Mouse (Mus musculus) MEL (cell line): Measurements from ENCODE around the gene Mettl1.

Experiments used
- CTCF ChIP-seq, 3 experiments: IDR thresholded peaks in 2 of 3; conservative IDR thresholded peaks in 1 of 3; 2 replicates each; pipeline ENCODE4 v1.5.1; 2011 to 2012; ENCODE audit warnings: low read length in 3 of 3, low read depth in 2 of 3, mild to moderate bottlenecking in 2 of 3, improper control_type of control experiment in 1 of 3, inconsistent platforms in 1 of 3, mixed read lengths in 1 of 3, moderate library complexity in 1 of 3; ENCODE audit not compliant: control insufficient read depth in 1 of 3, insufficient read depth in 1 of 3, poor library complexity in 1 of 3, severe bottlenecking in 1 of 3
- EP300 ChIP-seq, 2 experiments: IDR thresholded peaks; 2 replicates each; pipeline ENCODE4 v1.6.1; 2011; ENCODE audit warnings: improper control_type of control experiment in 2 of 2, low read length in 2 of 2, low read depth in 1 of 2, mild to moderate bottlenecking in 1 of 2
- KAT2A ChIP-seq: conservative IDR thresholded peaks from 2 replicates; pipeline ENCODE4 v1.6.1; 2012; ENCODE audit warnings: low read depth, low read length, improper control_type of control experiment, inconsistent platforms
- POLR2AphosphoS5 ChIP-seq: IDR thresholded peaks from 2 replicates; pipeline ENCODE4 v1.6.1; 2012; ENCODE audit warnings: low read depth, borderline replicate concordance, mild to moderate bottlenecking, inconsistent platforms, low read length, moderate library complexity, mixed read lengths
- UBTF ChIP-seq: IDR thresholded peaks from 2 replicates; pipeline ENCODE4 v1.6.1; 2012; ENCODE audit warnings: low read depth, mild to moderate bottlenecking, inconsistent platforms, low read length, improper control_type of control experiment, moderate library complexity, borderline replicate concordance; ENCODE audit not compliant: insufficient read depth
- ZC3H11A ChIP-seq: IDR thresholded peaks from 2 replicates; pipeline ENCODE4 v1.6.1; 2012; ENCODE audit warnings: low read depth, mild to moderate bottlenecking, inconsistent platforms, low read length, improper control_type of control experiment
- ZMIZ1 ChIP-seq: IDR thresholded peaks from 2 replicates; pipeline ENCODE4 v1.6.1; 2012; ENCODE audit warnings: low read depth, mild to moderate bottlenecking, inconsistent platforms, low read length, improper control_type of control experiment, moderate library complexity

GRCm38 (mm10) chr10:127037641-127038040 lies 3.6 kb upstream of the Mettl1 start:
- no peak for TF ChIP-seq ZC3H11A
- no peak for TF ChIP-seq CTCF (IDR thresholded peaks at IDR 0.05 in 2 of 3, conservative IDR thresholded peaks at IDR 0.05 in 1 of 3; ENCODE audit: control insufficient read depth in 1 of 3, insufficient read depth in 1 of 3, low read depth in 2 of 3, low read length in 3 of 3, poor library complexity in 1 of 3, severe bottlenecking in 1 of 3)
- TF ChIP-seq KAT2A: no peak
- no peak for TF ChIP-seq ZMIZ1
- TF ChIP-seq UBTF: no peak
- TF ChIP-seq EP300 (IDR thresholded peaks at IDR 0.05; ENCODE audit: low read depth in 1 of 2, low read length in 2 of 2): no peak
- TF ChIP-seq POLR2AphosphoS5: no peak
